In the genomic region with DNA sequence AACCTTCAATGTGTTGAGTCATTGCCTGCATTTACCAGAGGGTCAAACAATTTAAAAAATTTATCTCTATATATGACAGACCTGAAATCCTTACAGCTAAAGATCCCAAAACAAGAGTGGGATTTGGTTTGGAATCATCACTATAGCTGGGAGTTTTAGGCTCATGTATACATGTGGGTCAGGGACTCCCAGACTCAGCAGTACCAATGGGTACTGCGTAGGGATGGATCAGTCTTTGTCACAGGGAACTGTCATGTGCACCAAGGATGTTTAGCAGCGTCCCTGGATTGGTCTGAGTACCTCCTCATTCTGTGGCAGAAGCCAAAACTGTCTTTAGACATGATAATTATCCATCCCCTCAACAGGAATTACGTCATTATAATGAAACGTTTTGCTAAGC, we compare ENCODE assay signal across 29 mouse cellular contexts.
"Had no signal": no experiment of that assay in that cellular context is flagged by ENCODE, and none has a peak within 500 bp of the region (broad histone marks: within the 10 kb centered on the region; RNA-seq: fewer than 3 reads in every experiment).

No protein-coding gene starts in this region.

- H3K9me3 ChIP-seq: limb, embryonic 12.5 days; limb, embryonic 13.5 days; liver, embryonic 12.5 days; liver, embryonic 13.5 days; liver, embryonic 15.5 days; lung, embryonic 15.5 days; megakaryocyte, embryonic 14.5 days; midbrain, embryonic 10.5 days; midbrain, embryonic 12.5 days; midbrain, embryonic 13.5 days; midbrain, embryonic 15.5 days; neural tube, embryonic 12.5 days; neural tube, embryonic 13.5 days had no signal

- H3K4me2 ChIP-seq: limb, embryonic 12.5 days; limb, embryonic 13.5 days; liver, embryonic 11.5 days; liver, embryonic 12.5 days; liver, embryonic 13.5 days; liver, embryonic 15.5 days; lung, embryonic 14.5 days; lung, embryonic 15.5 days; midbrain, embryonic 11.5 days; midbrain, embryonic 12.5 days; midbrain, embryonic 13.5 days; midbrain, embryonic 15.5 days; neural tube, embryonic 12.5 days; neural tube, embryonic 13.5 days had no signal

- H3K4me3 ChIP-seq: limb, embryonic 12.5 days; limb, embryonic 13.5 days; liver, embryonic 12.5 days; liver, embryonic 13.5 days; liver, embryonic 15.5 days; lung, embryonic 15.5 days; megakaryocyte, embryonic 14.5 days; midbrain, embryonic 10.5 days; midbrain, embryonic 12.5 days; midbrain, embryonic 13.5 days; midbrain, embryonic 15.5 days; myocyte; neural tube, embryonic 12.5 days; neural tube, embryonic 13.5 days had no signal

- H3K4me1 ChIP-seq: limb, embryonic 12.5 days; liver, embryonic 12.5 days; liver, embryonic 13.5 days; liver, embryonic 15.5 days; lung, embryonic 15.5 days; midbrain, embryonic 10.5 days; midbrain, embryonic 12.5 days; midbrain, embryonic 13.5 days; midbrain, embryonic 15.5 days; neural tube, embryonic 12.5 days; neural tube, embryonic 13.5 days had no signal

- H3K9ac ChIP-seq: limb, embryonic 12.5 days; limb, embryonic 13.5 days; liver, embryonic 12.5 days; liver, embryonic 13.5 days; liver, embryonic 14.5 days; liver, embryonic 15.5 days; liver, postnatal 0 days; lung, embryonic 14.5 days; lung, embryonic 15.5 days; midbrain, embryonic 12.5 days; midbrain, embryonic 13.5 days; midbrain, embryonic 15.5 days; neural tube, embryonic 12.5 days; neural tube, embryonic 13.5 days had no signal

- ATAC-seq: liver, embryonic 12.5 days; liver, postnatal 0 days; lung, postnatal 0 days; midbrain, embryonic 15.5 days; midbrain, embryonic 16.5 days had no signal

- DNase-seq: liver; liver, embryonic 13.5 days; liver, postnatal 0 days; lung, adult 18-20 months; lung, adult 2 months; lung, postnatal 10 days; lung, postnatal 14 days; lung, postnatal 36 days; lung, postnatal 4 days had no signal

- H3K27ac ChIP-seq: limb, embryonic 12.5 days; limb, embryonic 13.5 days; liver, embryonic 12.5 days; liver, embryonic 13.5 days; liver, embryonic 14.5 days; liver, embryonic 15.5 days; lung, embryonic 15.5 days; macrophage; midbrain, embryonic 10.5 days; midbrain, embryonic 12.5 days; midbrain, embryonic 13.5 days; midbrain, embryonic 15.5 days; neural tube, embryonic 12.5 days; neural tube, embryonic 13.5 days had no signal

- H3K36me3 ChIP-seq: limb, embryonic 12.5 days; limb, embryonic 13.5 days; liver, embryonic 12.5 days; liver, embryonic 13.5 days; liver, embryonic 15.5 days; lung, embryonic 15.5 days; midbrain, embryonic 10.5 days; midbrain, embryonic 12.5 days; midbrain, embryonic 13.5 days; midbrain, embryonic 15.5 days; neural tube, embryonic 12.5 days; neural tube, embryonic 13.5 days had no signal

- H3K27me3 ChIP-seq: limb, embryonic 12.5 days; limb, embryonic 13.5 days; liver, embryonic 12.5 days; liver, embryonic 13.5 days; liver, embryonic 15.5 days; lung, embryonic 15.5 days; midbrain, embryonic 12.5 days; midbrain, embryonic 13.5 days; midbrain, embryonic 15.5 days; neural tube, embryonic 12.5 days; neural tube, embryonic 13.5 days had no signal
